Mouse (Mus musculus): ENCODE data around the gene Rap1gap2.

GRCm38 (mm10) chr11:74527555-74527954, 83.2 kb downstream of the Rap1gap2 start:
- TF ChIP-seq FLI1 (IDR thresholded peaks at IDR 0.05; ENCODE audit: low read length), result no peak
- TF ChIP-seq GATA1 (IDR thresholded peaks at IDR 0.05; ENCODE audit: borderline replicate concordance, low read length), result no peak
